Mouse (Mus musculus): ENCODE results near the gene 0610012G03Rik. TPM values are rescaled to one million over a fixed set of nuclear protein-coding genes. Genes with fewer than 3 reads are reported as not detected.

Gene 0610012G03Rik
- polyA plus RNA-seq, 1 experiment: 75.8 TPM

DNA sequence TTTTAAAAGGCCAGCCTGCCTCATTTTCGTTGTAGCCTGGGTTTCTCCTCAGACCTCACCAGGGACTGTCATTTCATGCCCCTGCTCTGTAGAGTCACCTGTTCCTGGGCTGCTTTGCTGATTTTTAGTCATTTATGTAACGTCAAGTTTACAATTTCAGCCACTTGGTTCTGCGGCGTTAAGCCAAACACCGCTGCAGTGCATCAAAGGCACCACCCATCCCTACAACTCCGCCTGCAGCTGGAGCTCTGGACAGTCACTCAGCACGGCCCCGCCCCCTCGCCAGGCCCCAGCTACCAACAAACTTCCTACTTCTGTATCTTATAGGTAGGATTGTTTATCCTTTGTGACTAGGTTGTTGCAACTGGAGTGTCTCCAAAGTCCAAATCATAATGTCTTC is 41.4 kb downstream of the 0610012G03Rik start:
- no peak for TF ChIP-seq GATA1 (IDR thresholded peaks at IDR 0.05; ENCODE audit: low read length)

DNA sequence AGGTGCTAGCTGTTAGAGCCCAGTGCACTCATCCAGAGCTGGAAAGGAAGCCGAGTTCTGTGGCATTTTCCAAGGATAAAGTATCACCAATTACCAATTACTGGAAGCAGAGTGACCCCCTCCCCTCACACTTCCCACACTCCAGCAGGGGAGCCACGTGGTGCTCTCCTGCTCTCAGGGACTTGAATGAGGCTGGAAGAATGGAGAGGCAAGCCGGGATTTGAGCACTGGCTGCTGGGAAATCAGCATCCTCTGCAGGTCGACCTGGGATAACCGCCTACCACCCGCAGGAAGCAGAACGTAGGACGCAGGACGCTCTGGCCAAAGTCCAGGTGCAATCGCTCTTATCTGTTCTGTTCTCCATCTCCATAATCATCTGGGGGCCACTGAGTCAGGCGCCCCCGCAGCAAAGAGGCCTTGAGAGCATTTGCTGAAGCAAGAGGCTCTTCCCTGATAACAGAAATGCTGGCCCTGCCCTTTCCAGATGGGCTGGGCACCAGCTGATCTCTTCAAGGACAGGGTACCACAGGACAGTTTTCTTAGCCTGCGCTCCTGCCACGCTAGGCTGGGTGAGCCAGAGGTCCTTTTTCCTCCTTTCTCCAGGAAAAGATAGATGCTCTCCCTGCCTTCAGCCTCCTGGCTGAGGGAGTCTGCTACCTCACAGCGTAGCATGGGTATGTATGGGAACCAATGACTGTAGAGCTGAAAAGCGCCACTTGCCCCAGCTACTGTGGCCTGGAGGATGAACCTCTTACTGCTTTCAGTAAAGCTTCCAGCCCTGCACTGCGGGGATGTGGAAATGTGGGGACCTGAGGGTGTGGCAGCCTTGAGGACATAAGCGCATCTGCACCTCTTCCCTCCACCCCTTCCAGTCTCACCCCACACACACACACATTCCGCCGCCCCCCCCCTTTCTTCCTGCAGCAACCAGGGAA is 42.1 kb downstream of the 0610012G03Rik start:
- no peak for TF ChIP-seq GATA1 (IDR thresholded peaks at IDR 0.05; ENCODE audit: low read length)

GRCm38 (mm10) chr16:31905331-31905730 is 43.0 kb downstream of the 0610012G03Rik start:
- TF ChIP-seq GATA1 (IDR thresholded peaks at IDR 0.05; ENCODE audit: low read length): no peak

- no peak for TF ChIP-seq GATA1 (IDR thresholded peaks at IDR 0.05; ENCODE audit: low read length)
Observed at GRCm38 (mm10) chr16:31903239-31903638, 45.1 kb downstream of the 0610012G03Rik start.

- no peak for TF ChIP-seq GATA1 (IDR thresholded peaks at IDR 0.05; ENCODE audit: low read length)
Observed at GRCm38 (mm10) chr16:31901886-31902285, 46.4 kb downstream of the 0610012G03Rik start.

GRCm38 (mm10) chr16:31898546-31899326 is 49.6 kb downstream of the 0610012G03Rik start:
- TF ChIP-seq GATA1 (IDR thresholded peaks at IDR 0.05; ENCODE audit: low read length): no peak

Other genes with a start within 250 kb of the 0610012G03Rik start
- not detected in 2 replicates for gene Meltf, start 69.7 kb downstream of the 0610012G03Rik start, polyA plus RNA-seq (2012)
- not detected in 2 replicates for gene Pigz, start 14.6 kb downstream of the 0610012G03Rik start, polyA plus RNA-seq (2012)
- 137 and 143 TPM in 2 replicates for gene Ncbp2, start within 50 bp of the 0610012G03Rik start, polyA plus RNA-seq (2012)
- 2.8 and 4.3 TPM in 2 replicates for gene Senp5, start 54.8 kb upstream of the 0610012G03Rik start, polyA plus RNA-seq (2012)
- gene Pak2, start 130.8 kb upstream of the 0610012G03Rik start, polyA plus RNA-seq (2012): 29.8 and 41.3 TPM in 2 replicates
- gene Pigx, start 151.2 kb upstream of the 0610012G03Rik start, polyA plus RNA-seq (2012): 14.8 and 21.0 TPM in 2 replicates
- gene Cep19, start 151.3 kb upstream of the 0610012G03Rik start, polyA plus RNA-seq (2012): 2.2 and 3.8 TPM in 2 replicates
- gene Nrros, start 217.1 kb upstream of the 0610012G03Rik start, polyA plus RNA-seq (2012): 70.3 and 74.8 TPM in 2 replicates
- gene Bex6, start 231.3 kb upstream of the 0610012G03Rik start, polyA plus RNA-seq (2012): not detected in 2 replicates

Measured in G1E-ER4 (cell line).